Mouse (Mus musculus): Measurements from ENCODE around the gene Hspa5. TPM values are rescaled to one million over a fixed set of nuclear protein-coding genes. Genes with fewer than 3 reads are reported as not detected.
"Not testable (repeated sequence)": the region's sequence is repeated elsewhere in the genome, so short reads cannot be mapped to it uniquely, and the experiment has no call there.

Hspa5 gene
- polyA plus RNA-seq, 1 experiment from 2014 or later = 931 TPM

DNA sequence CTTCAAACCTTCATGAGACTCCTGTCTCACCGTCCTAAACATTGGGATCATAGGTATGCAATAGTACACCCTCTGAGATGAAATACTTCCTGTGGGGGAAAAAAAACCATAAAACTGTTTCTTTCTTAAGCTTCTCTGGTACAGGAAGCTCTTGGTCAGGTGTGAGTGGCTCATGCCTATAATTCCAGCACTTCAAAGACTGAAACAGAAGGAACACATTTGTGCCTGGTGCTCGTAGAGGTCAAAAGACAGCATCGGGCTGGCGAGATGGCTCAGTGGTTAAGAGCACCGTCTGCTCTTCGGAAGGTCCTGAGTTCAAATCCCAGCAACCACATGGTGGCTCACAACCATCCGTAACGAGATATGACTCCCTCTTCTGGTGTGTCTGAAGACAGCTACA lies 27.3 kb upstream of the Hspa5 start:
- no peak for ATAC-seq (ENCODE audit: insufficient read depth, low FRiP score, low TSS enrichment)
- 95% methylated on average over 8 of the region's 8 CpGs for WGBS
- no peak overlapping the region for H3K9ac ChIP-seq (ENCODE audit: low read length)
- no peak overlapping the region for H3K4me2 ChIP-seq (ENCODE audit: low read depth)
- H3K9me3 ChIP-seq (ENCODE audit: control insufficient read depth, low read length) = no peaks in the 10 kb centered on the region
- H3K4me1 ChIP-seq (ENCODE audit: control insufficient read depth, insufficient read depth, low read length) = no peaks in the 10 kb centered on the region
- no peaks in the 10 kb centered on the region for H3K36me3 ChIP-seq (ENCODE audit: control insufficient read depth, insufficient read depth, low read length)
- H3K27me3 ChIP-seq (ENCODE audit: control insufficient read depth, insufficient read depth, low read length) = no peaks in the 10 kb centered on the region
- DNase-seq (ENCODE audit: low spot score) = no peak
- no peak overlapping the region for H3K27ac ChIP-seq (ENCODE audit: low read depth, low read length)
- H3K4me3 ChIP-seq (ENCODE audit: low read depth, low read length) = no peak overlapping the region

DNA sequence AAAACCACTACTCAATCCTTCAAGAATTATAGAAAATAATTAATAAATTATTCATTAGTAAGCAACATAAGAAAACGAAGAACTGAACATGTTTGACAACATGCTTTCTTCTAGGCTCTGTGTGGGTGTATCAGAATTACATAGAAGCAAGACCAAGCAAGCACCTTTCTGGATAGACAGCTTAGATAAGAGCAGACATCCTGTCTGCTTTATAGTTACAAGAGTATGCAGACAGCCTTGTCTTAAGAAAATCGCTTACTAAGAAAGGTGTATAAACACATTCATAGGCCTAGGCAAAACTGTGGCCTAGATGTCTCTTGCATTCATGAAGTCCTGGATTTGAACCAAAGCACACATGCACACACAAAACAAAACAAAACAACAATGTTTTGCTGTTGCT lies 26.1 kb upstream of the Hspa5 start:
- H3K9me3 ChIP-seq (ENCODE audit: control insufficient read depth, low read length) = no peaks in the 10 kb centered on the region
- ATAC-seq (ENCODE audit: insufficient read depth, low FRiP score, low TSS enrichment) = no peak

DNA sequence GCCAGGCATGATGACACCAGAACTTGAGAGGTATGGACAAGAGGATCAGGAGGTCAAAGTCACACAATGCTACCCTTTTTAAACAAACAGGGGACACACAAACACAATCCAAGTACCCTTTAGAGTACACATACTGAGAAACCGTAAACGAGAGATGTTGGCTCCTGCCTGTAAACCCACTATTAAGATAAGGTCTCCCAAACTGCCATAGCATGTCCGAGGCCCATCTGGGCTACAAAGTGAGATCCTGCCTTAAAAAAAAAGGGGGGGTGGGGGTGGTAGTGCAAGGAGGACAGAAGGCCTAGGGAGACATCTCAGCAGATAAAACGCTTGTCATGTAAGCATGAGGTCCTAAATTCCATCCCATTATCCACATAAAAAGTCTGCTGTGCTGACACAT lies 23.3 kb upstream of the Hspa5 start:
- Histone ChIP-seq H3K9me3 (ENCODE audit: control insufficient read depth, low read length) (no peaks in the 10 kb centered on the region), H3K36me3 (ENCODE audit: control insufficient read depth, insufficient read depth, low read length) (no peaks in the 10 kb centered on the region), H3K27me3 (ENCODE audit: control insufficient read depth, insufficient read depth, low read length) (no peaks in the 10 kb centered on the region), H3K27ac (ENCODE audit: low read depth, low read length) (no peak overlapping the region), H3K4me3 (ENCODE audit: low read depth, low read length) (no peak overlapping the region), H3K4me1 (ENCODE audit: control insufficient read depth, insufficient read depth, low read length) (0 out of 2 replicates have a peak, but pooled peaks cover 3% of the 10 kb centered on the region), H3K9ac (ENCODE audit: low read length) (no peak overlapping the region), H3K4me2 (ENCODE audit: low read depth) (no peak overlapping the region)
- 92% methylated on average over 4 of the region's 4 CpGs for WGBS
- ATAC-seq (ENCODE audit: insufficient read depth, low FRiP score, low TSS enrichment) (no peak), DNase-seq (ENCODE audit: low spot score) (no peak)

More for the DNA sequence above, 26.1 kb upstream of the Hspa5 start:
- Histone ChIP-seq H3K36me3 (ENCODE audit: control insufficient read depth, insufficient read depth, low read length) (no peaks in the 10 kb centered on the region), H3K27ac (ENCODE audit: low read depth, low read length) (no peak overlapping the region), H3K27me3 (ENCODE audit: control insufficient read depth, insufficient read depth, low read length) (no peaks in the 10 kb centered on the region), H3K4me1 (ENCODE audit: control insufficient read depth, insufficient read depth, low read length) (no peaks in the 10 kb centered on the region), H3K4me2 (ENCODE audit: low read depth) (no peak overlapping the region), H3K4me3 (ENCODE audit: low read depth, low read length) (no peak overlapping the region), H3K9ac (ENCODE audit: low read length) (no peak overlapping the region)
- 98% methylated on average over 2 of the region's 2 CpGs for WGBS
- no peak for DNase-seq (ENCODE audit: low spot score)

DNA sequence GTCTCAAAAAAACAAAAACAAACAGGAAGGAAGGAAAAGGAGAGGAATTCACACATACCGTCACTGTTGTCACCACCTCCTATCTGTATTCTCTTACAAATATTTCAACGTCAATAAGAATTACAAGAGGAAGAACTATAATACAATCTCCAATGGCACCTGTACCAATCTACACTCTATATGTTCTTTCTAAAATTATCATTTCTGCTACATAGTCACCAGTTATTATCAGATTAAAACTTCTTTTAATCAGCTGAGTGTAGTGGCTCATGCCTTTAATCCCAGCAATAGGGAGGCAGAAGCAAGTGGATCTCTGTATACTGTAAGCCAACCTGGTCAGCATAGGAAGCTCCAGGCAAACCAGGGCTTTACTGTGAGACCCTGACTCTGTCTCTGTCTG lies 21.5 kb upstream of the Hspa5 start:
- ATAC-seq (ENCODE audit: insufficient read depth, low FRiP score, low TSS enrichment) = no peak
- Histone ChIP-seq H3K27ac (ENCODE audit: low read depth, low read length) (no peak overlapping the region), H3K9ac (ENCODE audit: low read length) (no peak overlapping the region), H3K4me3 (ENCODE audit: low read depth, low read length) (no peak overlapping the region), H3K36me3 (ENCODE audit: control insufficient read depth, insufficient read depth, low read length) (no peaks in the 10 kb centered on the region), H3K4me2 (ENCODE audit: low read depth) (no peak overlapping the region), H3K27me3 (ENCODE audit: control insufficient read depth, insufficient read depth, low read length) (no peaks in the 10 kb centered on the region), H3K4me1 (ENCODE audit: control insufficient read depth, insufficient read depth, low read length) (0 out of 2 replicates have a peak, but pooled peaks cover 5% of the 10 kb centered on the region), H3K9me3 (ENCODE audit: control insufficient read depth, low read length) (no peaks in the 10 kb centered on the region)
- no peak for DNase-seq (ENCODE audit: low spot score)
- 90% methylated on average over 2 of the region's 2 CpGs for WGBS

DNA sequence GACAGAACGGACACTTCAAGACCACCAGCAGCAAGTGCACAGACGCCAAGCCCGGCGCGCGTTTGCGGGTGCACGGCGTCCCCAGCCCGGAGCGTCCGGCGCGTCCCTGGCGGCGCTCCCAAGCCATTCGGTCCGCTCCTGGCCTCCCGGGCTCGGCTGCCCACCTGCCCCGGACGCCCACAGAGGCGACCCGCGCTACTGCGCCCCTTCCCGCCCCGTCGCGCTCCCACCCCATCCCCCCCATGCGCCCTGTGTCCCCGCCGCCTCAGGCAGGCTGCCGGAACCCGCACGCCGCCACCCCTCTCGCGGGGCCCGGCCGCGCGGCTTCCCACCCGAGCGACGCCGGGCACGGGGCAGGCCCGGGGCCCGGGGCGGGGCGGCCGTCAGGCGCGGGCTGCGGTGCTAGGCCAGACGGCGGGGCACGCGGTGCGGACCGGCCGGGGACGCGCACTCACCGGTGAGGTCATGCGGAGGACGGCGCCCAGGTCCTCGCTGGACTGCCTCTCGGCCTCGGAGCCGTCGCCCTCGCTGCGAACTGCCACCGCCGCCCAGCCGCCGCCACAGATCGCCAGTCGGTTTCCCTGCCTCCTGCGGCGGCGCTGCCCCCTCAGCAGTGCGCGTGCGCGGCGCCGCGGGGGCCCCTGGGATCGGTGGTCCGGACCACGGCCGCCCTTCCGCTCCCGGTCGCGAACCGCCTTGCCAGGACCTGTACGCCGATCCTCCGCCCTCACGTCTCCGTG lies 17.8 kb upstream of the Hspa5 start:
- DNase-seq (ENCODE audit: low spot score) = peak; percentile 91
- Histone ChIP-seq H3K4me1 (ENCODE audit: control insufficient read depth, insufficient read depth, low read length) (0 out of 2 replicates have a peak, but pooled peaks cover 5% of the 10 kb centered on the region), H3K4me2 (ENCODE audit: low read depth) (peak overlapping the region; percentile 56), H3K9me3 (ENCODE audit: control insufficient read depth, low read length) (no peaks in the 10 kb centered on the region), H3K4me3 (ENCODE audit: low read depth, low read length) (peak overlapping the region; percentile 98), H3K36me3 (ENCODE audit: control insufficient read depth, insufficient read depth, low read length) (no peaks in the 10 kb centered on the region), H3K9ac (ENCODE audit: low read length) (peak overlapping the region; percentile 91), H3K27me3 (ENCODE audit: control insufficient read depth, insufficient read depth, low read length) (no peaks in the 10 kb centered on the region), H3K27ac (ENCODE audit: low read depth, low read length) (peak overlapping the region; percentile 95)
- peak; percentile 92 for ATAC-seq (ENCODE audit: insufficient read depth, low FRiP score, low TSS enrichment)
- WGBS = under 1% methylated on average over 68 of the region's 106 CpGs

DNA sequence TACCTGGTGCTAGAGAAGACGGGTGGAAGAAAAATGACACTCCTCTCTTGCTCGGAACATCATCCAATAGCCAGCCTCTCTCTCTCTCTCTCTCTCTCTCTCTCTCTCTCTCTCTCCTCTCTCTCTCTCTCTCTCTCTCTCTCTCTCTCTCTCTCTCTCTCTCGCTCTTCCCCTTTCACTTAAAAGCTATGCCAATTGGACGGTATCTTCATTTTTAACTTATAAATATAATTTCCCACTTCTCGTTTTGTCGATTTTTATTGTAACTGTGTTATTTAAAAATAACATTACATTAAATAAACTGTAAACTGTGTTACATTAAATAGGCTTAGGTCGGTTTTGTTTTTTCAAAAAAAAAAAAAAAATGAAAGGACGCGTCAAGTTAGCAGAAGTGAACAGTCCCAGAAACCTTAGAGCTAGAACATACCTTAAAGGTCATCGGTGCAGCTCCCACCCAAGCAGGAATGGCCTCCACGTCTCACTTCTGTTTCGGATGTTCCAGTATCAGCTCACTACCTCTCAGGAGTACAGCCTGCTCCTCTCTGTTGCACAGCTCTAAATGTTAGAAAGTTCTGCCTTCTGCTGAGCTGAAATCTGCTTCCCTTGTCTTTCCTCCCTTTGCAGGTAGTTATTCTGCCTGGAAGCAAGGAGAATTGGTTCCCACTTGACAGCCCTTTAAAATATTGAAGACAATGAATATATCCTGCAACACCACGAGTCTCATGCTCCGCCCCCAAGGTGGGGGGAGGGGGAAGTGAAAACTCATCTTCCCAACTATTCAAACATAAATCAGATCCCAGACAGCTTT lies 17.0 kb upstream of the Hspa5 start, which contains the start of gene Gapvd1:
TSS of gene Gapvd1 (minus strand) at position 682 of the 808 bp plus-strand sequence.
- H3K4me2 ChIP-seq (ENCODE audit: low read depth) = peak within 1 kb of the TSS; percentile 56
- peak within 1 kb of the TSS; percentile 98 for H3K4me3 ChIP-seq (ENCODE audit: low read depth, low read length)
- no peaks in the 10 kb centered on the region for H3K9me3 ChIP-seq (ENCODE audit: control insufficient read depth, low read length)
- ATAC-seq (ENCODE audit: insufficient read depth, low FRiP score, low TSS enrichment) (0 out of 2 replicates have a peak, but pooled peaks have one; percentile 3), DNase-seq (ENCODE audit: low spot score) (peak; percentile 60)
- WGBS = 3% methylated on average over 13 of the region's 14 CpGs
- H3K4me1 ChIP-seq (ENCODE audit: control insufficient read depth, insufficient read depth, low read length) = 0 out of 2 replicates have a peak, but pooled peaks cover 5% of the 10 kb centered on the region
- peak within 1 kb of the TSS; percentile 95 for H3K27ac ChIP-seq (ENCODE audit: low read depth, low read length)
- peak within 1 kb of the TSS; percentile 91 for H3K9ac ChIP-seq (ENCODE audit: low read length)
- no peaks in the 10 kb centered on the region for H3K36me3 ChIP-seq (ENCODE audit: control insufficient read depth, insufficient read depth, low read length)
- no peaks in the 10 kb centered on the region for H3K27me3 ChIP-seq (ENCODE audit: control insufficient read depth, insufficient read depth, low read length)

DNA sequence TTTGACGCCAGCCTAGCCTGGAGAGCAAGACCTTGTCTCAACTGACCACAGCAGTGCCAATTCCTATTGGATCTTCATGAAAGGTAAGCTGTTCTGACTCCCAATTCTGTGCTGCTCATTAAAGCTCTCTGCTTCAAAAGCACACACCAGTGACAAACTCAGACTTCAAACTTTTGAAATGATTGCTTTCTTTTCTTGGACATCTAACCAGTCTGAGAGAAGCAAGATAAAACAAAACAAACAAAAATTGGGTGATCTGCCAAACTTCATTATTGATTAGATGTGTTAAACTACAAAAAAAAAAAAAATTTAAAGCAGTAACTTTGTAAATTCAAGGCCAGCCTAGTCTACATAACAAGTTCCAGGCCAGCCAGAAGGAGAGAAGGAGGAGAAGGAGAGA lies 14.4 kb upstream of the Hspa5 start:
- 75% methylated on average over 1 of the region's 1 CpGs for WGBS
- H3K9ac ChIP-seq (ENCODE audit: low read length) = no peak overlapping the region
- H3K4me3 ChIP-seq (ENCODE audit: low read depth, low read length) = no peak overlapping the region
- H3K9me3 ChIP-seq (ENCODE audit: control insufficient read depth, low read length) = no peaks in the 10 kb centered on the region
- H3K36me3 ChIP-seq (ENCODE audit: control insufficient read depth, insufficient read depth, low read length) = no peaks in the 10 kb centered on the region
- H3K27ac ChIP-seq (ENCODE audit: low read depth, low read length) = no peak overlapping the region
- no peaks in the 10 kb centered on the region for H3K27me3 ChIP-seq (ENCODE audit: control insufficient read depth, insufficient read depth, low read length)
- no peak for DNase-seq (ENCODE audit: low spot score)
- ATAC-seq (ENCODE audit: insufficient read depth, low FRiP score, low TSS enrichment) = no peak
- H3K4me2 ChIP-seq (ENCODE audit: low read depth) = no peak overlapping the region
- 0 out of 2 replicates have a peak, but pooled peaks cover 5% of the 10 kb centered on the region for H3K4me1 ChIP-seq (ENCODE audit: control insufficient read depth, insufficient read depth, low read length)

DNA sequence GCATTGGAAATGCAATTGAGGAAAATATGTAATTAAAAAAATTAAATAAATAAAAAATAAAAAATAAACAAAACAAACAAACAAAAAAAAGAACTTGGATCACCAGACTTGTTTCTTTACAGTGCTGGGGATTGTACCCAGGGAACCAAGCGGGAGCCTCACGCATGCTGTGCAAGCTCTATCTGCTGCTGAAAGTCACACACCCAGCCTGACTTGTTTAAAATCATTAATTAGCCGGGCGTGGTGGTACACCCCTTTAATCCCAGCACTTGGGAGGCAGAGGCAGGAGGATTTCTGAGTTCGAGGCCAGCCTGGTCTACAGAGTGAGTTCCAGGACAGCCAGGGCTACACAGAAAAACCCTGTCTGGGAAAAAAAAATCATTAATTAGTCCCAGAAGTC lies 10.5 kb upstream of the Hspa5 start:
- WGBS = 89% methylated on average over 5 of the region's 5 CpGs
- not testable (repeated sequence) for ATAC-seq (ENCODE audit: insufficient read depth, low FRiP score, low TSS enrichment); H3K4me2 ChIP-seq (ENCODE audit: low read depth)

More for the DNA sequence above, 10.5 kb upstream of the Hspa5 start:
- not testable (repeated sequence) for H3K4me3 ChIP-seq (ENCODE audit: low read depth, low read length); H3K36me3 ChIP-seq (ENCODE audit: control insufficient read depth, insufficient read depth, low read length); H3K4me1 ChIP-seq (ENCODE audit: control insufficient read depth, insufficient read depth, low read length); H3K9ac ChIP-seq (ENCODE audit: low read length); DNase-seq (ENCODE audit: low spot score); H3K27ac ChIP-seq (ENCODE audit: low read depth, low read length); H3K9me3 ChIP-seq (ENCODE audit: control insufficient read depth, low read length); H3K27me3 ChIP-seq (ENCODE audit: control insufficient read depth, insufficient read depth, low read length)

Measured in neural tube, embryonic 11.5 days (tissue).